11 mouse cellular contexts compared by ENCODE assay signal in the genomic region with DNA sequence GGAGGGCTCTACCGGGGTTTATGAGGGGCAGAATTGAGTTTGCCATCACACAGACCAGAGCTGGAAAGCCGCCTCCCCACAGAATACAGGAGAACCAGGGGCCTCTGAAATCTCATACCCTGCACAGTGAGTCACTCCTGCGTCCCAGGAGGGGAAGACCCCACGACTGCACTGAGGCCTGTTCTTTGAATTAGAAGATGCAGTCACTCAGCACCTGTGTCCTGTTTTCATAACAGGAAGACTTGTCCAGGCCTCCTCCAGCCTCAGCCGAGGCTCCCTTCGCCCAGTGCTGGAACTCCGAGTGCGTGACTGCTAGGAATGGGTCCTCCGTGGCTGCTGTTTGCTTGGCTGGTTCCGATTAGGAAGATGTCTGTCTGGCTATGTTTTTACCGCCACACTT. TPM values are rescaled to one million over a fixed set of nuclear protein-coding genes. Genes with fewer than 3 reads are reported as not detected.
DNase-seq lines count a peak whose midpoint lies in the region; ATAC-seq lines count a peak whose summit lies in the region.
"Had no signal": no experiment of that assay in that cellular context is flagged by ENCODE, and none has a peak within 500 bp of the region (broad histone marks: within the 10 kb centered on the region; RNA-seq: fewer than 3 reads in every experiment).

No protein-coding gene starts in this region.

- no peaks in the 10 kb centered on the region for H3K27me3 ChIP-seq in limb, embryonic 12.5 days
- H3K27me3 ChIP-seq in limb, embryonic 10.5 days (ENCODE audit: low read depth, poor library complexity, severe bottlenecking): no peaks in the 10 kb centered on the region
- H3K27me3 ChIP-seq in forebrain, embryonic 12.5 days: no peaks in the 10 kb centered on the region
- no peaks in the 10 kb centered on the region for H3K27me3 ChIP-seq in hindbrain, embryonic 11.5 days (ENCODE audit: control insufficient read depth, insufficient read depth, low read length)
- H3K27me3 ChIP-seq in neural tube, embryonic 15.5 days (replicated peaks): no peaks in the 10 kb centered on the region
- H3K27me3 ChIP-seq: liver, embryonic 13.5 days had no signal

- no peak for ATAC-seq in limb, embryonic 12.5 days (ENCODE audit: insufficient number of reproducible peaks, insufficient read depth, low FRiP score, low TSS enrichment, low read depth)
- ATAC-seq in forebrain, embryonic 12.5 days (ENCODE audit: low FRiP score): no peak; the same call in 1 of the 2 replicates
- ATAC-seq in hindbrain, embryonic 11.5 days (ENCODE audit: low FRiP score): 0 out of 2 replicates have a peak, but pooled peaks have one; percentile 47
- no peak for ATAC-seq in neural tube, embryonic 15.5 days (ENCODE audit: low FRiP score)
- no peak for ATAC-seq in activated CD4-positive, CD25-positive, alpha-beta regulatory T cell, adult 4 months

- H3K36me3 ChIP-seq in limb, embryonic 12.5 days: peaks cover 7% of the 10 kb centered on the region; the same call in 1 of the 2 replicates
- peaks cover 27% of the 10 kb centered on the region for H3K36me3 ChIP-seq in limb, embryonic 10.5 days
- H3K36me3 ChIP-seq in forebrain, embryonic 12.5 days (replicated peaks): peaks cover 11% of the 10 kb centered on the region
- H3K36me3 ChIP-seq in hindbrain, embryonic 11.5 days (ENCODE audit: control insufficient read depth, insufficient read depth, low read length): no peaks in the 10 kb centered on the region
- no peaks in the 10 kb centered on the region for H3K36me3 ChIP-seq in neural tube, embryonic 15.5 days
- H3K36me3 ChIP-seq: liver, embryonic 13.5 days had no signal

- H3K27ac ChIP-seq in limb, embryonic 12.5 days: peak overlapping the region; percentile 54
- no peak overlapping the region for H3K27ac ChIP-seq in limb, embryonic 10.5 days
- peak overlapping the region; percentile 74 for H3K27ac ChIP-seq in forebrain, embryonic 12.5 days
- H3K27ac ChIP-seq in hindbrain, embryonic 11.5 days (ENCODE audit: low read depth, low read length): peak overlapping the region; percentile 62
- peak overlapping the region; percentile 69 for H3K27ac ChIP-seq in neural tube, embryonic 15.5 days (replicated peaks)
- H3K27ac ChIP-seq: liver, embryonic 13.5 days had no signal

- no peak overlapping the region for H3K4me2 ChIP-seq in limb, embryonic 12.5 days
- peak overlapping the region; percentile 24; the same call in 1 of the 2 replicates for H3K4me2 ChIP-seq in forebrain, embryonic 12.5 days
- no peak overlapping the region for H3K4me2 ChIP-seq in hindbrain, embryonic 11.5 days (replicated peaks; ENCODE audit: low read depth, low read length)
- H3K4me2 ChIP-seq in neural tube, embryonic 15.5 days: no peak overlapping the region
- H3K4me2 ChIP-seq: liver, embryonic 13.5 days had no signal

- H3K9me3 ChIP-seq in limb, embryonic 12.5 days: no peaks in the 10 kb centered on the region
- no peaks in the 10 kb centered on the region for H3K9me3 ChIP-seq in limb, embryonic 10.5 days (replicated peaks)
- no peaks in the 10 kb centered on the region for H3K9me3 ChIP-seq in forebrain, embryonic 12.5 days
- H3K9me3 ChIP-seq in hindbrain, embryonic 11.5 days (ENCODE audit: control insufficient read depth, low read length): no peaks in the 10 kb centered on the region
- H3K9me3 ChIP-seq in neural tube, embryonic 15.5 days (replicated peaks): no peaks in the 10 kb centered on the region
- H3K9me3 ChIP-seq: liver, embryonic 13.5 days had no signal

- no peak overlapping the region for H3K9ac ChIP-seq in limb, embryonic 12.5 days (replicated peaks)
- H3K9ac ChIP-seq in forebrain, embryonic 12.5 days: no peak overlapping the region
- no peak overlapping the region for H3K9ac ChIP-seq in hindbrain, embryonic 11.5 days (ENCODE audit: low read depth, low read length)
- no peak overlapping the region for H3K9ac ChIP-seq in neural tube, embryonic 15.5 days (replicated peaks)
- H3K9ac ChIP-seq: liver, embryonic 13.5 days had no signal

- H3K4me3 ChIP-seq in limb, embryonic 12.5 days (replicated peaks): no peak overlapping the region
- H3K4me3 ChIP-seq in limb, embryonic 10.5 days: no peak overlapping the region
- no peak overlapping the region for H3K4me3 ChIP-seq in forebrain, embryonic 12.5 days (replicated peaks)
- no peak overlapping the region for H3K4me3 ChIP-seq in hindbrain, embryonic 11.5 days (ENCODE audit: low read depth, low read length)
- no peak overlapping the region for H3K4me3 ChIP-seq in neural tube, embryonic 15.5 days (replicated peaks)
- H3K4me3 ChIP-seq: liver, embryonic 13.5 days had no signal

- 58% methylated on average over 11 of the region's 11 CpGs for WGBS in limb, embryonic 12.5 days
- WGBS in limb, embryonic 10.5 days: 76% methylated on average over 11 of the region's 11 CpGs
- 65% methylated on average over 11 of the region's 11 CpGs for WGBS in forebrain, embryonic 12.5 days
- WGBS in hindbrain, embryonic 11.5 days: 54% methylated on average over 11 of the region's 11 CpGs
- WGBS in neural tube, embryonic 15.5 days: 41% methylated on average over 11 of the region's 11 CpGs

- H3K4me1 ChIP-seq in limb, embryonic 12.5 days (replicated peaks): peaks cover 56% of the 10 kb centered on the region
- H3K4me1 ChIP-seq in limb, embryonic 10.5 days: peaks cover 48% of the 10 kb centered on the region
- H3K4me1 ChIP-seq in forebrain, embryonic 12.5 days: peaks cover 56% of the 10 kb centered on the region
- H3K4me1 ChIP-seq in hindbrain, embryonic 11.5 days (replicated peaks; ENCODE audit: control insufficient read depth, insufficient read depth, low read length): peaks cover 8% of the 10 kb centered on the region; the same call in 1 of the 2 replicates
- H3K4me1 ChIP-seq in neural tube, embryonic 15.5 days: peaks cover 48% of the 10 kb centered on the region

- no peak for DNase-seq in limb, embryonic 10.5 days (ENCODE audit: low spot score)
- no peak for DNase-seq in hindbrain, embryonic 11.5 days (ENCODE audit: low spot score)
- DNase-seq in Muller cell, postnatal 12 days (ENCODE audit: inconsistent ontology term): no peak
- no peak for DNase-seq in liver
- DNase-seq: cerebellum, adult 9-10 months; liver, embryonic 13.5 days; right cerebral cortex, postnatal 4 days had no signal

RNA-seq across cellular contexts. Expression of a gene that starts 16.6 kb away (rescaled TPM):
- polyA plus RNA-seq in limb, embryonic 12.5 days (2016; fragmentation: Nextera tagmentation; extraction: Ambion mirVana): 147 and 160 TPM in 2 replicates
- 108 and 137 TPM in 2 replicates for polyA plus RNA-seq in limb, embryonic 10.5 days (2016; fragmentation: Nextera tagmentation; extraction: Ambion mirVana)
- 67.6 and 72.1 TPM in 2 replicates for polyA plus RNA-seq in forebrain, embryonic 12.5 days (2016; fragmentation: Nextera tagmentation; extraction: Ambion mirVana)
- polyA plus RNA-seq in hindbrain, embryonic 11.5 days (2014; fragmentation: Nextera tagmentation; extraction: Ambion mirVana): 50.4 and 61.1 TPM in 2 replicates
- 50.1 and 50.2 TPM in 2 replicates for polyA plus RNA-seq in neural tube, embryonic 15.5 days (2015; fragmentation: Nextera tagmentation; extraction: Ambion mirVana)
- polyA plus RNA-seq in activated CD4-positive, CD25-positive, alpha-beta regulatory T cell, adult 4 months (2017; shearing (Covaris generic)): not detected

Comparison
In these comparisons a context has a peak if more than half of its experiments do, and no peak if none do; other contexts are left out.
1. RNA of a gene that starts 16.6 kb away (polyA plus RNA-seq): 147 to 160 TPM in limb, embryonic 12.5 days, 108 to 137 TPM in limb, embryonic 10.5 days, 67.6 to 72.1 TPM in forebrain, embryonic 12.5 days, 50.4 to 61.1 TPM in hindbrain, embryonic 11.5 days and 50.1 to 50.2 TPM in neural tube, embryonic 15.5 days; not detected in activated CD4-positive, CD25-positive, alpha-beta regulatory T cell, adult 4 months; every median in the first group is over 10 times any median in the second.